Mouse (Mus musculus) heart, adult 9 months (tissue): Measurements from ENCODE around the gene Olfr1380.
"Not testable (repeated sequence)": the region's sequence is repeated elsewhere in the genome, so short reads cannot be mapped to it uniquely, and the experiment has no call there.

Experiments
- DNase-seq, 2 experiments: peaks; one replicate each; pipeline ENCODE4 v3.0.0; 2022; ENCODE audit warnings: low spot score in 2 of 2

Gene Olfr1380

GRCm38 (mm10) chr11:49556578-49556977 is at the start of gene Olfr1380:
Olfr1380 (plus strand) TSS chr11:49556878.
- DNase-seq = not testable (repeated sequence)

GRCm38 (mm10) chr11:49518086-49518485 is 38.6 kb upstream of the Olfr1380 start:
- no peak for DNase-seq

GRCm38 (mm10) chr11:49519348-49519747 is 37.3 kb upstream of the Olfr1380 start, which contains the start of gene Olfr1383:
Olfr1383 (plus strand) TSS chr11:49519648.
- DNase-seq = no peak

GRCm38 (mm10) chr11:49527947-49528346 is 28.7 kb upstream of the Olfr1380 start, which contains the start of gene Olfr1382:
Olfr1382 (plus strand) TSS chr11:49528247.
- no peak for DNase-seq

GRCm38 (mm10) chr11:49532761-49533160 is 23.9 kb upstream of the Olfr1380 start:
- no peak for DNase-seq

- DNase-seq = not testable (repeated sequence)
These were observed 20.0 kb upstream of the Olfr1380 start for GRCm38 (mm10) chr11:49536631-49537030.

GRCm38 (mm10) chr11:49543149-49543548 is 13.5 kb upstream of the Olfr1380 start, which contains the start of gene Olfr1381:
Olfr1381 (plus strand) TSS chr11:49543449.
- DNase-seq = not testable (repeated sequence)

- DNase-seq = not testable (repeated sequence)
These were observed 2.6 kb upstream of the Olfr1380 start for GRCm38 (mm10) chr11:49554033-49554432.

GRCm38 (mm10) chr11:49575054-49575453 is 18.4 kb downstream of the Olfr1380 start:
- DNase-seq = not testable (repeated sequence)

- not testable (repeated sequence) for DNase-seq
These were observed 23.8 kb downstream of the Olfr1380 start for GRCm38 (mm10) chr11:49580452-49580851.

GRCm38 (mm10) chr11:49590213-49590612 is 33.5 kb downstream of the Olfr1380 start:
- DNase-seq = no peak

GRCm38 (mm10) chr11:49597149-49597548 is 40.5 kb downstream of the Olfr1380 start:
- DNase-seq = not testable (repeated sequence)

- DNase-seq = not testable (repeated sequence)
These were observed 51.6 kb downstream of the Olfr1380 start for GRCm38 (mm10) chr11:49608306-49608705.

- DNase-seq = peak; percentile 36 to 57
These were observed 52.5 kb downstream of the Olfr1380 start, which contains the start of gene Flt4 for GRCm38 (mm10) chr11:49608938-49609867. Flt4 (plus strand) TSS chr11:49609263.

- peak; percentile 29 to 41 for DNase-seq
These were observed 53.5 kb downstream of the Olfr1380 start for GRCm38 (mm10) chr11:49609868-49610824.

- not testable (repeated sequence) for DNase-seq
These were observed 54.7 kb downstream of the Olfr1380 start for GRCm38 (mm10) chr11:49611349-49611748.

GRCm38 (mm10) chr11:49612154-49612553 is 55.5 kb downstream of the Olfr1380 start:
- no peak for DNase-seq

- peak; percentile 59 to 78 for DNase-seq
These were observed 56.7 kb downstream of the Olfr1380 start for GRCm38 (mm10) chr11:49613349-49613748.
